Mouse (Mus musculus): ENCODE results near the gene Car12. TPM values are rescaled to one million over a fixed set of nuclear protein-coding genes. Genes with fewer than 3 reads are reported as not detected.
"Not testable (repeated sequence)": the region's sequence is repeated elsewhere in the genome, so short reads cannot be mapped to it uniquely, and the experiment has no call there.

Gene Car12
- polyA plus RNA-seq, 1 experiment from 2014 or later: 3.2 TPM

DNA sequence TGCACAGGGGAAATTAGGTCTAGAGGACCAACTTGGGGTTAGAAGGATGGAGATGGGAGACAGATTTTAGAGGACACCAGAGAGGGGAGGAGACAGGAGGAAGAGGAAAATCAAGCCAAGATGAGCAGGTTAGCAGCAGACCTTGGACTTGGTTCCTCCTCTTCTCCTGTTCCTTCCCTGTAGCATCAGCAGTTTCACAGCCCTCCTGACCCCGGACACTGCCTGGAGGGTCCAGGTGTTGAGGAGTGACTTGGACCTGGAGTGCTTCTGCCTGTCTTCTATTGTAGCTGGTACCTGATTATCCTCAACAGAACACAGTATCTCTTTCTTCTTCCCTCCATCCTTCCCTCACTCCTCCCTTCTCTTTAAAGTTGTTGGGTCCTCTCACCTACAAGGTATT, 55.2 kb downstream of the Car12 start:
- H3K27ac ChIP-seq (ENCODE audit: low read depth): no peak overlapping the region
- no peak overlapping the region for H3K4me2 ChIP-seq (ENCODE audit: low read length)
- no peaks in the 10 kb centered on the region for H3K36me3 ChIP-seq (ENCODE audit: control insufficient read depth, insufficient read depth, low read length)
- DNase-seq (ENCODE audit: low spot score): no peak
- no peaks in the 10 kb centered on the region for H3K27me3 ChIP-seq (replicated peaks; ENCODE audit: control insufficient read depth, insufficient read depth, low read length)
- H3K9me3 ChIP-seq (ENCODE audit: control insufficient read depth, low read length): no peaks in the 10 kb centered on the region
- no peak overlapping the region for H3K4me3 ChIP-seq (ENCODE audit: low read depth, low read length)
- peaks cover 7% of the 10 kb centered on the region; the same call in 1 of the 2 replicates for H3K4me1 ChIP-seq (replicated peaks; ENCODE audit: control insufficient read depth, insufficient read depth, low read length)
- no peak for ATAC-seq (replicated peaks; ENCODE audit: low FRiP score, low TSS enrichment, low read depth)
- H3K9ac ChIP-seq (ENCODE audit: low read length): no peak overlapping the region
- WGBS: 76% methylated on average over 1 of the region's 1 CpGs

DNA sequence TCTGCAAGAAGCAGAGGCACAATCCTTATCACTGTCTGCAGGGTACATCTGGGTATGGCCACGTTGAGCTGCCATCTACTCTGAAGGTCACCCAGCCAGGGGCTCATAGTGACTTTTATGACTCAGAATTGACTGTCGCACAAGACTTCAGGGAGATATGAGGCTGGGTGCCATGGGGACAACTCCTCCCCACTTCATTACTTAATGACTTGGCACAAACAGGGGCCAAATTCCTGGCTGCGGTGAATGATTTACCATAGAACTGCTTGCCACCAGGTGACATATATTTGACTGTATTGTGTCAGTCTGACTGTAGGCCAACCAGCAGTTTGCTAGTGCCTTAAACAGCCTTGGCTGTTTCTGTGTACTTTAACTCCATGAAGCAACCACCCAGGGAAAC, 55.8 kb downstream of the Car12 start:
- no peaks in the 10 kb centered on the region for H3K27me3 ChIP-seq (replicated peaks; ENCODE audit: control insufficient read depth, insufficient read depth, low read length)
- H3K4me1 ChIP-seq (replicated peaks; ENCODE audit: control insufficient read depth, insufficient read depth, low read length): peaks cover 7% of the 10 kb centered on the region; the same call in 1 of the 2 replicates
- 60% methylated on average over 3 of the region's 3 CpGs for WGBS
- H3K4me2 ChIP-seq (ENCODE audit: low read length): no peak overlapping the region
- H3K9ac ChIP-seq (ENCODE audit: low read length): no peak overlapping the region
- no peak overlapping the region for H3K27ac ChIP-seq (ENCODE audit: low read depth)
- DNase-seq (ENCODE audit: low spot score): peak; percentile 59
- H3K36me3 ChIP-seq (ENCODE audit: control insufficient read depth, insufficient read depth, low read length): no peaks in the 10 kb centered on the region
- H3K4me3 ChIP-seq (ENCODE audit: low read depth, low read length): no peak overlapping the region
- H3K9me3 ChIP-seq (ENCODE audit: control insufficient read depth, low read length): no peaks in the 10 kb centered on the region
- ATAC-seq (replicated peaks; ENCODE audit: low FRiP score, low TSS enrichment, low read depth): peak; percentile 85

DNA sequence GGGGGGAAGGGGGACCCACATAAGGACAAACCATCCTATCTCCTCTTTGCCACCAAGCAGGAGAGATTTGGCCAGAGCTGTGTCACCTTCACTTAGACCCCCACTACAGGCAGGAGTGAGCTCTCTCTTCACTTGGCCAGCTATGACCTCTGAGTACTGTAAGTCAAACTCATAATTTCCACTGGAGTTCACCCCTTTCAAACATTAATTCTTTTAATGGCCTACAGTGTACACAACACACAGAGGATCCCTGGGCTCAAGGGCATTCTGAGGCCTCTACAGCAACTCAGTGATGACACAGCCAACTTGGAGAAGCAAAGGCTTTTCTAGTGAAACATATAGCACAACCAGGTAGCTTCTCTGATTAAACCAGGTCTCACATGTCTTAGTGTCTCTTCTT, 57.2 kb downstream of the Car12 start:
- Histone ChIP-seq H3K27me3 (replicated peaks; ENCODE audit: control insufficient read depth, insufficient read depth, low read length) (no peaks in the 10 kb centered on the region), H3K4me3 (ENCODE audit: low read depth, low read length) (no peak overlapping the region), H3K9ac (ENCODE audit: low read length) (no peak overlapping the region), H3K9me3 (ENCODE audit: control insufficient read depth, low read length) (no peaks in the 10 kb centered on the region), H3K4me2 (ENCODE audit: low read length) (no peak overlapping the region), H3K4me1 (replicated peaks; ENCODE audit: control insufficient read depth, insufficient read depth, low read length) (peaks cover 7% of the 10 kb centered on the region; the same call in 1 of the 2 replicates), H3K36me3 (ENCODE audit: control insufficient read depth, insufficient read depth, low read length) (no peaks in the 10 kb centered on the region), H3K27ac (ENCODE audit: low read depth) (no peak overlapping the region)
- DNase-seq (ENCODE audit: low spot score) (no peak), ATAC-seq (replicated peaks; ENCODE audit: low FRiP score, low TSS enrichment, low read depth) (no peak)

DNA sequence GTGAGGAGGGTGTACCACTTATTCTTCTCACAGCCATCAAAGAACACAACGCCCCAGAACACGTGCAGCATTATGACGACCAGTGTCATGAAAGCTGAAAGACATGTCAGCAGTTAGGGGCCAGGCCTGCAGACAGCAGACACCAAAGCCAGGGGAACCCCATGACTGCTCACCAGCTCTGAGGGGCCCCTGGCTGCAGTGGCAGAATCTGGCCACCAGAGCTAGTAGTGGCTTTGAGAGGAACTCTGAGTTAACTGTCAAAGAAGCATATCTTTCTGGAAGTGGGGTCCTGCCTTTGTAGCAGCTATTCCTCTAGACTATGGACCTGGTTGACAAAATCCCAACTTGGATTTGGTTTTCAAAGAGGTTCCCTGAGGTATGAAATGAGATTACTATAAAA, 71.1 kb downstream of the Car12 start:
- not testable (repeated sequence) for DNase-seq (ENCODE audit: low spot score); H3K4me1 ChIP-seq (replicated peaks; ENCODE audit: control insufficient read depth, insufficient read depth, low read length)
- WGBS: no CpG with 5 or more reads among the region's 3 CpGs

DNA sequence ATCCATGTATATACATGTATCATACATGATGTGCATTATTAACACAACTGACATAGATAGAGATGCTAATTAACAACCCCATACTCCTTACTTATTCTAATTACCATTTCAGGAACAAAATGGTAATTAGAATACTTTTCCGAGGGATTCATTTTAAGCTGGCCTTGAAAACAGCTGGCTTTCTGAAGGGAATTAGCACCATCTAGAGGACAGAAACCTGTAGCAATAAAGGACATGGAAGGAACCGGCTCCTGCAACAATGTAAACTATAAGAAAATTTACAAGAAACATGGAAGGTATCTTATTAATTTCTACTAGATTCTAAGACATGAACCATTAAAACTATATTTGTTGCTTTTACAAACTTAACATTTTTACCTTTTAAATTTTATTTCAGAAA, 74.3 kb downstream of the Car12 start:
- Histone ChIP-seq H3K36me3 (ENCODE audit: control insufficient read depth, insufficient read depth, low read length) (peaks cover 5% of the 10 kb centered on the region; the same call in 1 of the 2 replicates), H3K4me2 (ENCODE audit: low read length) (no peak overlapping the region), H3K4me3 (ENCODE audit: low read depth, low read length) (no peak overlapping the region), H3K4me1 (replicated peaks; ENCODE audit: control insufficient read depth, insufficient read depth, low read length) (no peaks in the 10 kb centered on the region), H3K9me3 (ENCODE audit: control insufficient read depth, low read length) (no peaks in the 10 kb centered on the region), H3K9ac (ENCODE audit: low read length) (no peak overlapping the region), H3K27me3 (replicated peaks; ENCODE audit: control insufficient read depth, insufficient read depth, low read length) (no peaks in the 10 kb centered on the region), H3K27ac (ENCODE audit: low read depth) (no peak overlapping the region)
- WGBS: 11% methylated on average over 2 of the region's 2 CpGs
- DNase-seq (ENCODE audit: low spot score): no peak
- ATAC-seq (replicated peaks; ENCODE audit: low FRiP score, low TSS enrichment, low read depth): no peak

More for the DNA sequence above, 71.1 kb downstream of the Car12 start:
- H3K9me3 ChIP-seq (ENCODE audit: control insufficient read depth, low read length); H3K4me3 ChIP-seq (ENCODE audit: low read depth, low read length); H3K36me3 ChIP-seq (ENCODE audit: control insufficient read depth, insufficient read depth, low read length); H3K4me2 ChIP-seq (ENCODE audit: low read length); H3K9ac ChIP-seq (ENCODE audit: low read length); H3K27me3 ChIP-seq (replicated peaks; ENCODE audit: control insufficient read depth, insufficient read depth, low read length); H3K27ac ChIP-seq (ENCODE audit: low read depth); ATAC-seq (replicated peaks; ENCODE audit: low FRiP score, low TSS enrichment, low read depth): not testable (repeated sequence)

DNA sequence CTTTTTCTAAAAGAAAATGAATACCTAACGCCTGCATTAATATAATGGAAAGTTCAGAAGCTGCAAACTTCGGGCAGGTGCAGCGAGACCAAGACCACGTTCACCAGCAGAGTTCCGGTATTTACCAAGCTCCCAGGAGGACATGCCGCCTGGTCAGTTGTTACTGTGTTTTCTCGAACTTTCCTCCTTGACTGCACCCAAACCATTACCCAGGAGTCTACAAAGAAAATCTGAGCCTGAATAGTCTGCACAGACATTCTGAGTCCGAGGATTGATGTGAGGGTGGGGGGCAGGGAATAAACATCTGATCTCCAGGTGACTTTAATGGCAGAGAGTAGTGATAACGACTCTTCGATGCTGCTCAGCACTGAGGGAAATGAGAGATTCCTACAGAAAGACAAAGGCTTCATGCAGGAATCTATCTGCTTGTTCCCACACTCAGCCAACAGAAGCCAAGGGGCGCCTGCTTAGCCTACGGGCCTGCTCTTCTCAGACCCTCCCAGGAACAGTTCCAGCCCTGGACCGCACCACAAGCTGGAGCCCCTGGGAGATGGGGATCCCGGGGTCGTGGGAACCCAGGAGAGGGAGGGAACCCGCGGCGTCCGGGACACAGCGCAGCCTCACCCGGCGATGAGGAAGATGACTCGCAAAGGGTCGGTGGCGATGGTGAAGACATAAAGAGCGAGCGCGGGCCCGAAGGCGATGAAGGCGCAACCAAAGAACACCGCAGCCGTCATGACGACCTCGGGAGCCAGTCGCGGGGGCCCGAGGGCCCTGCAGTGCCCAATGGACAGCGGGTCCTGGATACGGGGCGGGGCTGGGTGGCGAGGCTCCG, 81.4 kb downstream of the Car12 start:
- Histone ChIP-seq H3K4me3 (ENCODE audit: low read depth, low read length) (peak overlapping the region; percentile 67), H3K9ac (ENCODE audit: low read length) (peak overlapping the region; percentile 73), H3K36me3 (ENCODE audit: control insufficient read depth, insufficient read depth, low read length) (peaks cover 5% of the 10 kb centered on the region; the same call in 1 of the 2 replicates), H3K27me3 (replicated peaks; ENCODE audit: control insufficient read depth, insufficient read depth, low read length) (no peaks in the 10 kb centered on the region), H3K27ac (ENCODE audit: low read depth) (peak overlapping the region; percentile 92), H3K4me2 (ENCODE audit: low read length) (peak overlapping the region; percentile 53), H3K9me3 (ENCODE audit: control insufficient read depth, low read length) (no peaks in the 10 kb centered on the region), H3K4me1 (replicated peaks; ENCODE audit: control insufficient read depth, insufficient read depth, low read length) (peaks cover 7% of the 10 kb centered on the region; the same call in 1 of the 2 replicates)
- 2% methylated on average over 43 of the region's 43 CpGs for WGBS
- ATAC-seq (replicated peaks; ENCODE audit: low FRiP score, low TSS enrichment, low read depth) (peak; percentile 38), DNase-seq (ENCODE audit: low spot score) (no peak)

DNA sequence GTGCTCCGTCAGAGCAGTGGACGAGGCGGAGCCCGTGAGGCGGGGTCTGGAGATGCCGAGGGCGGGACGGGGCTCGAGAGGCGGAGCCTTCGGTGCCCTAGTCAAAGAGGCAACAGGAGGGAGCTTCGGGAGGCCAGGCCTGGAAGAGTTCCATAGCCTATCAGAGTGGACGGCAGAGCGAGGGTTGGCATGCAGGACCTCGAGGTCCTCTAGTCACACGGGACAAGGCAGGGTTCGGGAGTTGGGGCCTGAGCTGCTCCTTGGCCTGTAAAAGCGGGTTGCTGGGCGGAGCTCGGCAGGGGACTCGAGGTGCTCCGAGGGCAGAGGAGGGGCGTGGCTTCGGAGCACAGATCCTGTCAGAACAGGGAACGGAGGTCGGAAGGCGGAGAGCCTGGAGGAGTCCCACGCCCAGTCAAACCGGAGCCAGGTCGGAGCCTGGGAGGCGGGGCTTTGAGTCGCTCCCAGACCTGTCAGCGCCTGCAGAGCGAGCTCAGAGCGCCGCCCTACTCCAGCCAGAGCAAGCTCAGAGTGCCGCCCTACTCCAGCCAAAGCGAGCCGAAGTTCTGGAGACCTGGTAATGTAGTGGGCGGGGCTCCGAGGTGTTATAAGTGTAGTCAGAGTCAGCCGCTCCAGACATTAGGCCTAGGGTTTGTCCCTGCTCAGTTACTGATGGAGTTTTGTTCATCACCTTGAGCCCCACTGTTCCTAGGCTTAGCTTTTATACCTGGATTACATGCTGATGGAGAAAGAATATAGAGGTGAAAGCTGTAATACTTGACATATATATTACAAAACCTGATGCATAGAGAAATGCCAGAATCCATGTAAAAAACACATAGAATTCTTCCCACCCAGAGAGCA, 82.2 kb downstream of the Car12 start, which contains the start of gene Aph1b:
Gene Aph1b (minus strand): TSS at position 27 of the 861 bp plus-strand sequence.
- DNase-seq (ENCODE audit: low spot score) (peak; percentile 99), ATAC-seq (replicated peaks; ENCODE audit: low FRiP score, low TSS enrichment, low read depth) (peak; percentile 99)
- WGBS: under 1% methylated on average over 42 of the region's 42 CpGs
- Histone ChIP-seq H3K9me3 (ENCODE audit: control insufficient read depth, low read length) (no peaks in the 10 kb centered on the region), H3K36me3 (ENCODE audit: control insufficient read depth, insufficient read depth, low read length) (no peaks in the 10 kb centered on the region), H3K9ac (ENCODE audit: low read length) (peak within 1 kb of the TSS; percentile 73), H3K27me3 (replicated peaks; ENCODE audit: control insufficient read depth, insufficient read depth, low read length) (no peaks in the 10 kb centered on the region), H3K4me3 (ENCODE audit: low read depth, low read length) (peak within 1 kb of the TSS; percentile 67), H3K27ac (ENCODE audit: low read depth) (peak within 1 kb of the TSS; percentile 92), H3K4me2 (ENCODE audit: low read length) (peak within 1 kb of the TSS; percentile 53), H3K4me1 (replicated peaks; ENCODE audit: control insufficient read depth, insufficient read depth, low read length) (peaks cover 7% of the 10 kb centered on the region; the same call in 1 of the 2 replicates)

DNA sequence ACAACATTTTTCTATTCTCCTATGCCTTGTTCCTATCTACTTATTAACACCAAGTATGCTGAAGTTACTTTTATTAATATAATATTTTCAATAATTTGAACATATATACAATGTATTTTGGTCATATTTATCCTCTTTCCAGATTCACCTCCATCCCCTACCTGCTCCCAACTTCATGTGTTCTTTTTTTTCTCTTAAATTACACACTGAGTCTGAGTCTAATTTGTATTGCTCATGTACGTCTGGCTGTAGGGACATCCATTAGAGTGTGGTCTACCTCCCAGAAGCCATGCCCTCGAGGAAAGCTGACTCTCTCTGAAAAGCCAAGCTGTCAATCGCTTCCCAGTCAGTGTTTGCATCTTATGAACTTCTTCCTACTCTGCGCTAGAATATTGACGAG, 83.3 kb downstream of the Car12 start, which contains the start of gene Gm10647:
Gene Gm10647 (plus strand): TSS at position 301 of the 400 bp plus-strand sequence.
- DNase-seq (ENCODE audit: low spot score) (no peak), ATAC-seq (replicated peaks; ENCODE audit: low FRiP score, low TSS enrichment, low read depth) (no peak)
- peak within 1 kb of the TSS; percentile 73 for H3K9ac ChIP-seq (ENCODE audit: low read length)
- 79% methylated on average over 5 of the region's 5 CpGs for WGBS
- H3K4me1 ChIP-seq (replicated peaks; ENCODE audit: control insufficient read depth, insufficient read depth, low read length): peaks cover 7% of the 10 kb centered on the region; the same call in 1 of the 2 replicates
- H3K9me3 ChIP-seq (ENCODE audit: control insufficient read depth, low read length): no peaks in the 10 kb centered on the region
- H3K27me3 ChIP-seq (replicated peaks; ENCODE audit: control insufficient read depth, insufficient read depth, low read length): no peaks in the 10 kb centered on the region
- peak within 1 kb of the TSS; percentile 92 for H3K27ac ChIP-seq (ENCODE audit: low read depth)
- H3K4me3 ChIP-seq (ENCODE audit: low read depth, low read length): peak within 1 kb of the TSS; percentile 67
- H3K4me2 ChIP-seq (ENCODE audit: low read length): peak within 1 kb of the TSS; percentile 53
- no peaks in the 10 kb centered on the region for H3K36me3 ChIP-seq (ENCODE audit: control insufficient read depth, insufficient read depth, low read length)

All from intestine, embryonic 14.5 days (tissue).